Mouse (Mus musculus) kidney, embryonic 16.5 days (tissue): ENCODE results near the gene Pon1. TPM values are rescaled to one million over a fixed set of nuclear protein-coding genes. Genes with fewer than 3 reads are reported as not detected.

ENCODE experiments used
- ATAC-seq: fragments of 200-750 bp; cut with Nextera tagmentation; 2 replicates; pipeline ENCODE4 v1.8.0; 2017; ENCODE audit warnings: moderate TSS enrichment; ENCODE audit not compliant: low FRiP score, low TSS enrichment
- H3K27ac ChIP-seq: fragments of 300-500 bp; sonication (generic); 2 replicates; pipeline ENCODE4 v1.5.1; 2014; ENCODE audit warnings: low read length
- H3K27me3 ChIP-seq: fragments of 300-500 bp; sonication (generic); 2 replicates; pipeline ENCODE4 v1.6.1; 2014; ENCODE audit warnings: low read length, control low read depth, mixed read lengths; ENCODE audit not compliant: insufficient read depth
- H3K36me3 ChIP-seq: fragments of 300-500 bp; sonication (generic); 2 replicates; pipeline ENCODE4 v1.6.1; 2014; ENCODE audit warnings: low read length, control low read depth, mixed read lengths; ENCODE audit not compliant: insufficient read depth
- H3K4me1 ChIP-seq: fragments of 300-500 bp; sonication (generic); 2 replicates; pipeline ENCODE4 v1.6.1; 2014; ENCODE audit warnings: low read length, control low read depth, mixed read lengths; ENCODE audit not compliant: insufficient read depth
- H3K4me2 ChIP-seq: fragments of 300-500 bp; sonication (generic); replicated peaks from 2 replicates; pipeline ENCODE4 v1.6.1; 2014; ENCODE audit warnings: low read depth, low read length
- H3K4me3 ChIP-seq: fragments of 300-500 bp; sonication (generic); 2 replicates; pipeline ENCODE4 v1.5.1; 2014; ENCODE audit warnings: mild to moderate bottlenecking, low read length
- H3K9ac ChIP-seq: fragments of 300-500 bp; sonication (generic); replicated peaks from 2 replicates; pipeline ENCODE4 v1.6.1; 2014; ENCODE audit warnings: low read length
- H3K9me3 ChIP-seq: fragments of 300-500 bp; sonication (generic); 2 replicates; pipeline ENCODE4 v1.6.1; 2016; ENCODE audit warnings: low read length, control low read depth
- WGBS: fragments of 180-500 bp; shearing (Covaris S2); extraction: QIAGEN DNeasy Blood & Tissue Kit; methylation state at CpG from one replicate; pipeline ENCODE4 v1.1.7; 2014; 5-methylcytosine and 5-hydroxymethylcytosine counted together
- polyA plus RNA-seq: library from polyadenylated mRNA; unstranded; fragments of >200 nt; fragmentation: Nextera tagmentation; extraction: Ambion mirVana; gene quantifications from 2 replicates; pipeline ENCODE4 v1.2.1, GENCODE M21; 2015

Pon1 gene
- polyA plus RNA-seq, 1 experiment from 2014 or later, result 0.10 TPM

GRCm38 (mm10) chr6:5149941-5150340 is 43.8 kb downstream of the Pon1 start:
- 78% methylated on average over 2 of the region's 2 CpGs for WGBS
- no peaks in the 10 kb centered on the region for H3K27me3 ChIP-seq
- no peak overlapping the region for H3K9ac ChIP-seq
- H3K36me3 ChIP-seq, result no peaks in the 10 kb centered on the region
- H3K9me3 ChIP-seq, result no peaks in the 10 kb centered on the region
- ATAC-seq, result no peak
- no peak overlapping the region for H3K4me3 ChIP-seq
- peaks cover 16% of the 10 kb centered on the region for H3K4me1 ChIP-seq
- H3K4me2 ChIP-seq, result no peak overlapping the region
- no peak overlapping the region for H3K27ac ChIP-seq

- Histone ChIP-seq H3K9ac (no peak overlapping the region), H3K4me2 (no peak overlapping the region), H3K4me3 (no peak overlapping the region), H3K9me3 (no peaks in the 10 kb centered on the region), H3K4me1 (peaks cover 21% of the 10 kb centered on the region), H3K27ac (no peak overlapping the region), H3K27me3 (no peaks in the 10 kb centered on the region), H3K36me3 (no peaks in the 10 kb centered on the region)
- 77% methylated on average over 13 of the region's 13 CpGs for WGBS
- no peak for ATAC-seq
These were observed 46.1 kb downstream of the Pon1 start for GRCm38 (mm10) chr6:5147488-5148142.

- Histone ChIP-seq H3K4me1 (peaks cover 14% of the 10 kb centered on the region), H3K4me2 (no peak overlapping the region), H3K4me3 (no peak overlapping the region), H3K27me3 (no peaks in the 10 kb centered on the region), H3K9ac (no peak overlapping the region), H3K27ac (no peak overlapping the region), H3K36me3 (no peaks in the 10 kb centered on the region; the same call in 1 of the 2 replicates), H3K9me3 (no peaks in the 10 kb centered on the region)
- WGBS, result 43% methylated on average over 9 of the region's 9 CpGs
- peak; percentile 82; the same call in 1 of the 2 replicates for ATAC-seq
These were observed 54.1 kb downstream of the Pon1 start for GRCm38 (mm10) chr6:5139666-5140065.

- Histone ChIP-seq H3K36me3 (no peaks in the 10 kb centered on the region; the same call in 1 of the 2 replicates), H3K4me1 (peaks cover 12% of the 10 kb centered on the region), H3K27me3 (no peaks in the 10 kb centered on the region), H3K9ac (no peak overlapping the region), H3K9me3 (no peaks in the 10 kb centered on the region), H3K27ac (no peak overlapping the region), H3K4me2 (no peak overlapping the region), H3K4me3 (no peak overlapping the region)
- 58% methylated on average over 12 of the region's 12 CpGs for WGBS
- ATAC-seq, result peak; percentile 49; the same call in 1 of the 2 replicates
These were observed 54.7 kb downstream of the Pon1 start for GRCm38 (mm10) chr6:5138875-5139631.

GRCm38 (mm10) chr6:5136046-5136445 is 57.7 kb downstream of the Pon1 start:
- 61% methylated on average over 6 of the region's 6 CpGs for WGBS
- ATAC-seq, result no peak
- Histone ChIP-seq H3K4me2 (no peak overlapping the region), H3K9me3 (no peaks in the 10 kb centered on the region), H3K27me3 (no peaks in the 10 kb centered on the region), H3K27ac (no peak overlapping the region), H3K36me3 (no peaks in the 10 kb centered on the region; the same call in 1 of the 2 replicates), H3K4me1 (peaks cover 12% of the 10 kb centered on the region), H3K9ac (no peak overlapping the region), H3K4me3 (no peak overlapping the region)

- peaks cover 11% of the 10 kb centered on the region for H3K4me1 ChIP-seq
- ATAC-seq, result no peak
- H3K36me3 ChIP-seq, result no peaks in the 10 kb centered on the region; the same call in 1 of the 2 replicates
- no peak overlapping the region for H3K4me2 ChIP-seq
- no peaks in the 10 kb centered on the region for H3K27me3 ChIP-seq
- H3K4me3 ChIP-seq, result no peak overlapping the region
- H3K9ac ChIP-seq, result no peak overlapping the region
- no peaks in the 10 kb centered on the region for H3K9me3 ChIP-seq
- no peak overlapping the region for H3K27ac ChIP-seq
- WGBS, result 59% methylated on average over 6 of the region's 6 CpGs
These were observed 58.8 kb downstream of the Pon1 start for GRCm38 (mm10) chr6:5134986-5135385.

GRCm38 (mm10) chr6:5129364-5130093 is 64.2 kb downstream of the Pon1 start:
- no peaks in the 10 kb centered on the region for H3K9me3 ChIP-seq
- no peaks in the 10 kb centered on the region for H3K4me1 ChIP-seq
- no peak overlapping the region for H3K9ac ChIP-seq
- H3K4me2 ChIP-seq, result no peak overlapping the region
- no peaks in the 10 kb centered on the region; the same call in 1 of the 2 replicates for H3K36me3 ChIP-seq
- WGBS, result 80% methylated on average over 14 of the region's 14 CpGs
- no peak for ATAC-seq
- H3K27me3 ChIP-seq, result no peaks in the 10 kb centered on the region
- H3K27ac ChIP-seq, result no peak overlapping the region
- no peak overlapping the region for H3K4me3 ChIP-seq

- ATAC-seq, result no peak
These were observed 73.5 kb downstream of the Pon1 start for GRCm38 (mm10) chr6:5120229-5120628.

GRCm38 (mm10) chr6:5119181-5119910 is 74.4 kb downstream of the Pon1 start:
- no peak overlapping the region for H3K4me3 ChIP-seq
- WGBS, result 82% methylated on average over 15 of the region's 15 CpGs
- ATAC-seq, result no peak
- H3K36me3 ChIP-seq, result peaks cover 3% of the 10 kb centered on the region
- no peak overlapping the region for H3K4me2 ChIP-seq
- no peaks in the 10 kb centered on the region for H3K4me1 ChIP-seq
- no peaks in the 10 kb centered on the region for H3K27me3 ChIP-seq
- H3K27ac ChIP-seq, result no peak overlapping the region
- H3K9ac ChIP-seq, result no peak overlapping the region
- H3K9me3 ChIP-seq, result no peaks in the 10 kb centered on the region

More at GRCm38 (mm10) chr6:5120229-5120628, 73.5 kb downstream of the Pon1 start:
- H3K27me3 ChIP-seq, result no peaks in the 10 kb centered on the region
- H3K36me3 ChIP-seq, result peaks cover 3% of the 10 kb centered on the region
- H3K4me3 ChIP-seq, result no peak overlapping the region
- H3K4me1 ChIP-seq, result no peaks in the 10 kb centered on the region
- no peak overlapping the region for H3K27ac ChIP-seq
- H3K4me2 ChIP-seq, result no peak overlapping the region
- H3K9me3 ChIP-seq, result no peaks in the 10 kb centered on the region
- WGBS, result 52% methylated on average over 3 of the region's 3 CpGs
- no peak overlapping the region for H3K9ac ChIP-seq
